Mouse (Mus musculus) heart, postnatal 4 days (tissue): ENCODE results near the gene Sort1. TPM values are rescaled to one million over a fixed set of nuclear protein-coding genes. Genes with fewer than 3 reads are reported as not detected.

Experiments
- DNase-seq: peaks from one replicate; pipeline ENCODE4 v3.0.0; 2021
- total RNA-seq, 2 experiments: library from RNA; stranded (reverse); gene quantifications; 2 replicates each; pipeline ENCODE4 v1.2.3; 2021

The Sort1 gene
- total RNA-seq, 2 experiments from 2014 or later: 28.9 to 32.3 TPM

- peak; percentile 93 for DNase-seq
Measured at GRCm38 (mm10) chr3:108383485-108384354, 99.8 kb downstream of the Sort1 start, which contains the start of gene Psrc1. Gene Psrc1 (plus strand): TSS chr3:108383839.

- DNase-seq: no peak
Measured at GRCm38 (mm10) chr3:108384425-108384824, 100.5 kb downstream of the Sort1 start.

GRCm38 (mm10) chr3:108386186-108386585, 102.3 kb downstream of the Sort1 start:
- DNase-seq: no peak

- peak; percentile 98 for DNase-seq
Measured at GRCm38 (mm10) chr3:108389111-108389545, 105.2 kb downstream of the Sort1 start.

GRCm38 (mm10) chr3:108392299-108392698, 108.4 kb downstream of the Sort1 start:
- DNase-seq: no peak

GRCm38 (mm10) chr3:108392793-108393192, 108.9 kb downstream of the Sort1 start:
- no peak for DNase-seq

- no peak for DNase-seq
Measured at GRCm38 (mm10) chr3:108398281-108398680, 114.4 kb downstream of the Sort1 start.

GRCm38 (mm10) chr3:108400442-108400841, 116.6 kb downstream of the Sort1 start:
- DNase-seq: no peak

- DNase-seq: peak; percentile 93
Measured at GRCm38 (mm10) chr3:108401692-108402527, 118.0 kb downstream of the Sort1 start.

GRCm38 (mm10) chr3:108402528-108402920, 118.6 kb downstream of the Sort1 start:
- DNase-seq: no peak

- DNase-seq: no peak
Measured at GRCm38 (mm10) chr3:108405536-108406305, 121.8 kb downstream of the Sort1 start.

GRCm38 (mm10) chr3:108406306-108406885, 122.5 kb downstream of the Sort1 start:
- DNase-seq: no peak

- no peak for DNase-seq
Measured at GRCm38 (mm10) chr3:108408517-108409008, 124.7 kb downstream of the Sort1 start.

GRCm38 (mm10) chr3:108409656-108410358, 125.9 kb downstream of the Sort1 start:
- DNase-seq: no peak

- no peak for DNase-seq
Measured at GRCm38 (mm10) chr3:108410359-108410714, 126.5 kb downstream of the Sort1 start.

Other genes starting within 250 kb of the Sort1 start
- 10 to 100 TPM; 11.8 to 12.7 TPM for gene Gstm4, start 239.2 kb upstream of the Sort1 start, total RNA-seq
- gene Ampd2, start 197.4 kb upstream of the Sort1 start, total RNA-seq: 10 to 100 TPM; 16.7 to 16.9 TPM
- under 1 TPM; 0.31 to 0.34 TPM for gene Gnat2, start 191.3 kb upstream of the Sort1 start, total RNA-seq
- 10 to 100 TPM; 41.6 to 41.8 TPM for gene Gnai3, start 137.9 kb upstream of the Sort1 start, total RNA-seq
- not detected for gene Gpr61, start 129.2 kb upstream of the Sort1 start, total RNA-seq
- gene Amigo1, start 97.7 kb upstream of the Sort1 start, total RNA-seq: 1 to 10 TPM; 7.1 to 8.1 TPM
- gene Cyb561d1, start 82.9 kb upstream of the Sort1 start, total RNA-seq: 1 to 10 TPM; 4.9 to 5.4 TPM
- gene Atxn7l2, start 73.1 kb upstream of the Sort1 start, total RNA-seq: 1 to 10 TPM; 6.9 to 7.7 TPM
- 1 to 10 TPM; 2.6 to 4.1 TPM for gene Sypl2, start 57.4 kb upstream of the Sort1 start, total RNA-seq
- gene Psma5, start 27.2 kb upstream of the Sort1 start, total RNA-seq: 10 to 100 TPM; 77.4 to 81.8 TPM
- gene Mybphl, start 80.8 kb downstream of the Sort1 start, total RNA-seq: 10 to 100 TPM; 44.7 to 57.2 TPM
- gene Psrc1, start 99.8 kb downstream of the Sort1 start, total RNA-seq: 1 to 10 TPM; 6.7 to 8.8 TPM
- 1 to 10 TPM; 9.0 to 9.5 TPM for gene Celsr2, start 131.5 kb downstream of the Sort1 start, total RNA-seq
- 10 to 100 TPM; 88.2 to 90.6 TPM for gene Sars, start 161.1 kb downstream of the Sort1 start, total RNA-seq